Mouse (Mus musculus): ENCODE measurements around the gene Nudc.

The Nudc gene

GRCm38 (mm10) chr4:133545272-133546231 lies at the start of gene Nudc:
Nudc (minus strand) TSS chr4:133545996.
- peak; percentile 94 for DNase-seq

GRCm38 (mm10) chr4:133595538-133595937 lies 49.7 kb upstream of the Nudc start:
- no peak for DNase-seq

- no peak for DNase-seq
Observed at GRCm38 (mm10) chr4:133592570-133592969, 46.8 kb upstream of the Nudc start.

- peak; percentile 80 for DNase-seq
Observed at GRCm38 (mm10) chr4:133584059-133584951, 38.5 kb upstream of the Nudc start, which contains the start of gene Gpn2. Gpn2 (plus strand) TSS chr4:133584362.

- no peak for DNase-seq
Observed at GRCm38 (mm10) chr4:133583690-133584058, 37.9 kb upstream of the Nudc start.

GRCm38 (mm10) chr4:133577983-133578382 lies 32.2 kb upstream of the Nudc start:
- no peak for DNase-seq

GRCm38 (mm10) chr4:133574843-133575202 lies 29.0 kb upstream of the Nudc start:
- no peak for DNase-seq

- DNase-seq, result peak; percentile 91
Observed at GRCm38 (mm10) chr4:133574070-133574842, 28.5 kb upstream of the Nudc start, which contains the start of gene Gpatch3. Gpatch3 (plus strand) TSS chr4:133574745.

GRCm38 (mm10) chr4:133570066-133570466 lies 24.3 kb upstream of the Nudc start:
- no peak for DNase-seq

- no peak for DNase-seq
Observed at GRCm38 (mm10) chr4:133569291-133570065, 23.7 kb upstream of the Nudc start.

GRCm38 (mm10) chr4:133567251-133567650 lies 21.5 kb upstream of the Nudc start:
- no peak for DNase-seq

- peak; percentile 26 for DNase-seq
Observed at GRCm38 (mm10) chr4:133563123-133563571, 17.4 kb upstream of the Nudc start.

GRCm38 (mm10) chr4:133561622-133562021 lies 15.8 kb upstream of the Nudc start:
- DNase-seq, result no peak

- no peak for DNase-seq
Observed at GRCm38 (mm10) chr4:133559846-133560245, 14.1 kb upstream of the Nudc start.

- DNase-seq, result no peak
Observed at GRCm38 (mm10) chr4:133557041-133557717, 11.4 kb upstream of the Nudc start.

- DNase-seq, result no peak
Observed at GRCm38 (mm10) chr4:133553448-133554330, 7.9 kb upstream of the Nudc start.

- peak; percentile 26 for DNase-seq
Observed at GRCm38 (mm10) chr4:133552768-133553447, 7.1 kb upstream of the Nudc start, which contains the start of gene Nr0b2. Nr0b2 (plus strand) TSS chr4:133553376.

GRCm38 (mm10) chr4:133552029-133552428 lies 6.2 kb upstream of the Nudc start:
- no peak for DNase-seq

GRCm38 (mm10) chr4:133536652-133537051 lies 9.1 kb downstream of the Nudc start:
- DNase-seq, result no peak

Data from right cerebral cortex, postnatal 14 days (tissue).